Mouse (Mus musculus) bone marrow macrophage, adult 2 months (primary cell): Measurements from ENCODE around the gene Nfix.

Experiments
- CTCF ChIP-seq: IDR thresholded peaks from 2 replicates; pipeline ENCODE4 v1.5.1; 2012; ENCODE audit warnings: low read depth, mild to moderate bottlenecking, low read length, moderate library complexity
- POLR2A ChIP-seq: IDR thresholded peaks from 2 replicates; pipeline ENCODE4 v1.6.1; 2012; ENCODE audit warnings: mild to moderate bottlenecking, low read depth, low read length, borderline replicate concordance

DNA sequence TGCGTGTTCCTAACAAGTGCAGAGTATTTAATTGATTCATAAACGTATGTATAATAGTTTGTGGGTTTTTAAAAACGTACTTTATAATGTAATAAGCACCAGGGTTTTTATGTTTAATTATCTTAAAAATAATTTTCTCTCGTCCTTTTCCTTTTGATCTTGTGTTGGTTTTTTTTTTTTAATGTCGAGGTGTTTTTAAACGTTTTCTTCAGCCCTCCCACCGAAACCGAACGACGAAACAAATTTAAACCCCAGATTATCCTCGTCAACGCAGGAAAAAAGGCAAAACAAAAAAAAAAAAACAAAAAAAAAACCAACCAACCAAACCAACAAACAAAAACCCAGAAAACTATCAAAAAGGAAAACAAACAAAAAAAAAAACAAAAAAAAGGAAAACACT, 94.2 kb downstream of the Nfix start:
- TF ChIP-seq POLR2A (no peak), CTCF (no peak)
